Mouse (Mus musculus) spleen, postnatal 36 days (tissue): ENCODE measurements around the gene Slc43a2.

Source experiments
- DNase-seq, 2 experiments: peaks; one replicate each; pipeline ENCODE4 v3.0.0; 2022; ENCODE audit warnings: low spot score in 2 of 2, mixed read lengths in 1 of 2

The Slc43a2 gene

GRCm38 (mm10) chr11:75531469-75532242, at the start of gene Slc43a2:
Gene Slc43a2 (plus strand): TSS chr11:75531694.
- peak; percentile 93 for DNase-seq

- DNase-seq, result no peak
These were observed 45.3 kb upstream of the Slc43a2 start for GRCm38 (mm10) chr11:75486192-75486591.

GRCm38 (mm10) chr11:75486601-75487285, 44.8 kb upstream of the Slc43a2 start, which contains the start of gene Prpf8:
Gene Prpf8 (plus strand): TSS chr11:75486816.
- peak; percentile 97 to 98 for DNase-seq

- no peak for DNase-seq
These were observed 44.0 kb upstream of the Slc43a2 start for GRCm38 (mm10) chr11:75487496-75487895.

- DNase-seq, result no peak
These were observed 37.0 kb upstream of the Slc43a2 start for GRCm38 (mm10) chr11:75494296-75495049.

- no peak for DNase-seq
These were observed 33.4 kb upstream of the Slc43a2 start for GRCm38 (mm10) chr11:75498126-75498525.

- no peak for DNase-seq
These were observed 23.3 kb upstream of the Slc43a2 start for GRCm38 (mm10) chr11:75508162-75508561.

GRCm38 (mm10) chr11:75508904-75509303, 22.6 kb upstream of the Slc43a2 start:
- no peak for DNase-seq

GRCm38 (mm10) chr11:75509741-75510626, 21.5 kb upstream of the Slc43a2 start, which contains the start of gene Rilp:
Gene Rilp (plus strand): TSS chr11:75510094.
- peak in 1 of 2 experiments; percentile 27 for DNase-seq

- peak; percentile 88 for DNase-seq
These were observed 20.9 kb upstream of the Slc43a2 start for GRCm38 (mm10) chr11:75510627-75510993.

GRCm38 (mm10) chr11:75511213-75511612, 20.3 kb upstream of the Slc43a2 start:
- no peak for DNase-seq

- DNase-seq, result no peak
These were observed 19.0 kb upstream of the Slc43a2 start for GRCm38 (mm10) chr11:75512301-75513018.

GRCm38 (mm10) chr11:75513336-75513735, 18.2 kb upstream of the Slc43a2 start, which contains the start of gene Scarf1:
Gene Scarf1 (plus strand): TSS chr11:75513540.
- peak in 1 of 2 experiments; percentile 24 for DNase-seq

GRCm38 (mm10) chr11:75515186-75515585, 16.3 kb upstream of the Slc43a2 start:
- DNase-seq, result no peak

GRCm38 (mm10) chr11:75519834-75520633, 11.5 kb upstream of the Slc43a2 start:
- DNase-seq, result no peak

GRCm38 (mm10) chr11:75521609-75522008, 9.9 kb upstream of the Slc43a2 start:
- DNase-seq, result no peak

GRCm38 (mm10) chr11:75522793-75523192, 8.7 kb upstream of the Slc43a2 start:
- DNase-seq, result no peak

- no peak for DNase-seq
These were observed 5.9 kb upstream of the Slc43a2 start for GRCm38 (mm10) chr11:75525531-75526125.

GRCm38 (mm10) chr11:75526943-75527342, 4.6 kb upstream of the Slc43a2 start:
- no peak for DNase-seq
